Mouse (Mus musculus): Measurements from ENCODE around the gene Pex13. TPM values are rescaled to one million over a fixed set of nuclear protein-coding genes. Genes with fewer than 3 reads are reported as not detected.
A peak's percentile ranks its signal among the peaks of the same experiment; 100 is the strongest.

The Pex13 gene
- polyA plus RNA-seq (2012; rRNA removed), result 15.5 and 17.6 TPM in 2 replicates

- peak; percentile 99 for DNase-seq (ENCODE audit: low read depth)
- TF ChIP-seq CTCF (IDR thresholded peaks at IDR 0.05; ENCODE audit: borderline replicate concordance, extremely low read depth, insufficient read depth, insufficient read length), result no peak
- peak; percentile 82 for TF ChIP-seq POLR2A (IDR thresholded peaks at IDR 0.05; ENCODE audit: borderline replicate concordance, extremely low read depth, insufficient read depth, insufficient read length, poor library complexity, severe bottlenecking)
Measured at GRCm38 (mm10) chr11:23665798-23666501, at the start of gene Pex13. Gene Pex13 (minus strand): TSS chr11:23665959.

- TF ChIP-seq CTCF (IDR thresholded peaks at IDR 0.05; ENCODE audit: borderline replicate concordance, extremely low read depth, insufficient read depth, insufficient read length) (no peak), POLR2A (IDR thresholded peaks at IDR 0.05; ENCODE audit: borderline replicate concordance, extremely low read depth, insufficient read depth, insufficient read length, poor library complexity, severe bottlenecking) (no peak)
- no peak for DNase-seq (ENCODE audit: low read depth)
Measured at GRCm38 (mm10) chr11:23712299-23712698, 46.5 kb upstream of the Pex13 start.

GRCm38 (mm10) chr11:23704604-23705294, 39.0 kb upstream of the Pex13 start:
- DNase-seq (ENCODE audit: low read depth), result no peak
- TF ChIP-seq POLR2A (IDR thresholded peaks at IDR 0.05; ENCODE audit: borderline replicate concordance, extremely low read depth, insufficient read depth, insufficient read length, poor library complexity, severe bottlenecking) (no peak), CTCF (IDR thresholded peaks at IDR 0.05; ENCODE audit: borderline replicate concordance, extremely low read depth, insufficient read depth, insufficient read length) (no peak)

GRCm38 (mm10) chr11:23701831-23702230, 36.1 kb upstream of the Pex13 start:
- DNase-seq (ENCODE audit: low read depth), result no peak
- no peak for TF ChIP-seq CTCF (IDR thresholded peaks at IDR 0.05; ENCODE audit: borderline replicate concordance, extremely low read depth, insufficient read depth, insufficient read length)
- TF ChIP-seq POLR2A (IDR thresholded peaks at IDR 0.05; ENCODE audit: borderline replicate concordance, extremely low read depth, insufficient read depth, insufficient read length, poor library complexity, severe bottlenecking), result no peak

GRCm38 (mm10) chr11:23699414-23700095, 33.8 kb upstream of the Pex13 start:
- TF ChIP-seq POLR2A (IDR thresholded peaks at IDR 0.05; ENCODE audit: borderline replicate concordance, extremely low read depth, insufficient read depth, insufficient read length, poor library complexity, severe bottlenecking), result no peak
- TF ChIP-seq CTCF (IDR thresholded peaks at IDR 0.05; ENCODE audit: borderline replicate concordance, extremely low read depth, insufficient read depth, insufficient read length), result no peak
- no peak for DNase-seq (ENCODE audit: low read depth)

GRCm38 (mm10) chr11:23698526-23698925, 32.8 kb upstream of the Pex13 start:
- no peak for DNase-seq (ENCODE audit: low read depth)
- TF ChIP-seq CTCF (IDR thresholded peaks at IDR 0.05; ENCODE audit: borderline replicate concordance, extremely low read depth, insufficient read depth, insufficient read length), result no peak
- no peak for TF ChIP-seq POLR2A (IDR thresholded peaks at IDR 0.05; ENCODE audit: borderline replicate concordance, extremely low read depth, insufficient read depth, insufficient read length, poor library complexity, severe bottlenecking)

- DNase-seq (ENCODE audit: low read depth), result no peak
- TF ChIP-seq POLR2A (IDR thresholded peaks at IDR 0.05; ENCODE audit: borderline replicate concordance, extremely low read depth, insufficient read depth, insufficient read length, poor library complexity, severe bottlenecking), result no peak
- TF ChIP-seq CTCF (IDR thresholded peaks at IDR 0.05; ENCODE audit: borderline replicate concordance, extremely low read depth, insufficient read depth, insufficient read length), result no peak
Measured at GRCm38 (mm10) chr11:23695847-23696246, 30.1 kb upstream of the Pex13 start.

GRCm38 (mm10) chr11:23693286-23693685, 27.5 kb upstream of the Pex13 start:
- TF ChIP-seq POLR2A (IDR thresholded peaks at IDR 0.05; ENCODE audit: borderline replicate concordance, extremely low read depth, insufficient read depth, insufficient read length, poor library complexity, severe bottlenecking) (no peak), CTCF (IDR thresholded peaks at IDR 0.05; ENCODE audit: borderline replicate concordance, extremely low read depth, insufficient read depth, insufficient read length) (no peak)
- DNase-seq (ENCODE audit: low read depth), result no peak

- DNase-seq (ENCODE audit: low read depth), result no peak
- TF ChIP-seq CTCF (IDR thresholded peaks at IDR 0.05; ENCODE audit: borderline replicate concordance, extremely low read depth, insufficient read depth, insufficient read length) (no peak), POLR2A (IDR thresholded peaks at IDR 0.05; ENCODE audit: borderline replicate concordance, extremely low read depth, insufficient read depth, insufficient read length, poor library complexity, severe bottlenecking) (no peak)
Measured at GRCm38 (mm10) chr11:23688060-23688459, 22.3 kb upstream of the Pex13 start.

- no peak for DNase-seq (ENCODE audit: low read depth)
- TF ChIP-seq CTCF (IDR thresholded peaks at IDR 0.05; ENCODE audit: borderline replicate concordance, extremely low read depth, insufficient read depth, insufficient read length), result no peak
- no peak for TF ChIP-seq POLR2A (IDR thresholded peaks at IDR 0.05; ENCODE audit: borderline replicate concordance, extremely low read depth, insufficient read depth, insufficient read length, poor library complexity, severe bottlenecking)
Measured at GRCm38 (mm10) chr11:23686671-23687070, 20.9 kb upstream of the Pex13 start.

GRCm38 (mm10) chr11:23682561-23682960, 16.8 kb upstream of the Pex13 start:
- DNase-seq (ENCODE audit: low read depth), result no peak
- TF ChIP-seq POLR2A (IDR thresholded peaks at IDR 0.05; ENCODE audit: borderline replicate concordance, extremely low read depth, insufficient read depth, insufficient read length, poor library complexity, severe bottlenecking) (no peak), CTCF (IDR thresholded peaks at IDR 0.05; ENCODE audit: borderline replicate concordance, extremely low read depth, insufficient read depth, insufficient read length) (no peak)
